Mouse (Mus musculus) MEL (cell line): Measurements from ENCODE around the gene Kcnn3. TPM values are rescaled to one million over a fixed set of nuclear protein-coding genes. Genes with fewer than 3 reads are reported as not detected.
A peak's percentile ranks its signal among the peaks of the same experiment; 100 is the strongest.

Experiments
- DNase-seq: peaks from one replicate; pipeline ENCODE4 v3.0.0; 2011; ENCODE audit warnings: low read depth, low spot score
- H3K27ac ChIP-seq: 2 replicates; pipeline ENCODE4 v1.5.1; 2012; ENCODE audit warnings: low read depth, mild to moderate bottlenecking, control low read depth, low read length, moderate library complexity; ENCODE audit not compliant: control insufficient read depth
- H3K27me3 ChIP-seq, 2 experiments: fragments of 150-350 bp in 1 of 2; sonication (generic) in 1 of 2; 2 replicates each; pipeline ENCODE4 v1.6.1; 2012; ENCODE audit warnings: low read length in 2 of 2, mild to moderate bottlenecking in 2 of 2, improper control_type of control experiment in 1 of 2, moderate library complexity in 1 of 2; ENCODE audit not compliant: insufficient read depth in 2 of 2, control insufficient read depth in 1 of 2
- H3K36me3 ChIP-seq, 2 experiments: 2 replicates each; pipeline ENCODE4 v1.6.1; 2012 to 2014; ENCODE audit warnings: low read length in 2 of 2, improper control_type of control experiment in 1 of 2, inconsistent platforms in 1 of 2, mild to moderate bottlenecking in 1 of 2; ENCODE audit not compliant: insufficient read depth in 2 of 2, control insufficient read depth in 1 of 2
- H3K4me1 ChIP-seq, 2 experiments: fragments of 150-350 bp in 1 of 2; sonication (generic) in 1 of 2; 2 replicates each; pipeline ENCODE4 v1.6.1; 2012; ENCODE audit warnings: low read length in 2 of 2, improper control_type of control experiment in 1 of 2, mild to moderate bottlenecking in 1 of 2; ENCODE audit not compliant: insufficient read depth in 2 of 2, control insufficient read depth in 1 of 2
- H3K4me3 ChIP-seq, 2 experiments: fragments of 150-350 bp in 1 of 2; sonication (generic) in 1 of 2; 2 replicates each; pipeline ENCODE4 v1.5.1; 2012; ENCODE audit warnings: low read depth in 2 of 2, low read length in 2 of 2, mild to moderate bottlenecking in 2 of 2, moderate library complexity in 2 of 2, control low read depth in 1 of 2, improper control_type of control experiment in 1 of 2; ENCODE audit not compliant: control insufficient read depth in 1 of 2, insufficient read depth in 1 of 2
- H3K79me2 ChIP-seq: 2 replicates; pipeline ENCODE4 v1.6.1; 2012; ENCODE audit warnings: mild to moderate bottlenecking, low read length, moderate library complexity; ENCODE audit not compliant: control insufficient read depth, poor library complexity, insufficient read depth
- H3K9ac ChIP-seq: 2 replicates; pipeline ENCODE4 v1.6.1; 2012; ENCODE audit warnings: low read depth, mild to moderate bottlenecking, control low read depth, low read length, moderate library complexity; ENCODE audit not compliant: control insufficient read depth, poor library complexity, severe bottlenecking
- H3K9me3 ChIP-seq: fragments of 150-350 bp; sonication (generic); replicated peaks from 2 replicates; pipeline ENCODE4 v1.6.1; 2012; ENCODE audit warnings: mild to moderate bottlenecking, low read length, improper control_type of control experiment, moderate library complexity; ENCODE audit not compliant: insufficient read depth
- CTCF ChIP-seq, 3 experiments: IDR thresholded peaks in 2 of 3; conservative IDR thresholded peaks in 1 of 3; 2 replicates each; pipeline ENCODE4 v1.5.1; 2011 to 2012; ENCODE audit warnings: low read length in 3 of 3, low read depth in 2 of 3, mild to moderate bottlenecking in 2 of 3, improper control_type of control experiment in 1 of 3, inconsistent platforms in 1 of 3, mixed read lengths in 1 of 3, moderate library complexity in 1 of 3; ENCODE audit not compliant: control insufficient read depth in 1 of 3, insufficient read depth in 1 of 3, poor library complexity in 1 of 3, severe bottlenecking in 1 of 3
- EP300 ChIP-seq, 2 experiments: IDR thresholded peaks; 2 replicates each; pipeline ENCODE4 v1.6.1; 2011; ENCODE audit warnings: improper control_type of control experiment in 2 of 2, low read length in 2 of 2, low read depth in 1 of 2, mild to moderate bottlenecking in 1 of 2
- GABPA ChIP-seq: IDR thresholded peaks from 2 replicates; pipeline ENCODE4 v1.6.1; 2012; ENCODE audit warnings: low read depth, mild to moderate bottlenecking, inconsistent platforms, low read length, improper control_type of control experiment, moderate library complexity
- JUND ChIP-seq: IDR thresholded peaks from 2 replicates; pipeline ENCODE4 v1.6.1; 2011; ENCODE audit warnings: low read depth, mild to moderate bottlenecking, improper control_type of control experiment, low read length
- MAX ChIP-seq: IDR thresholded peaks from 2 replicates; pipeline ENCODE4 v1.6.1; 2011; ENCODE audit warnings: low read length, improper control_type of control experiment
- MXI1 ChIP-seq: IDR thresholded peaks from 2 replicates; pipeline ENCODE4 v1.6.1; 2011; ENCODE audit warnings: mild to moderate bottlenecking, low read depth, low read length, improper control_type of control experiment
- POLR2AphosphoS5 ChIP-seq: IDR thresholded peaks from 2 replicates; pipeline ENCODE4 v1.6.1; 2012; ENCODE audit warnings: low read depth, borderline replicate concordance, mild to moderate bottlenecking, inconsistent platforms, low read length, moderate library complexity, mixed read lengths
- RAD21 ChIP-seq: IDR thresholded peaks from 2 replicates; pipeline ENCODE4 v1.6.1; 2011; ENCODE audit warnings: mild to moderate bottlenecking, low read depth, low read length, improper control_type of control experiment
- SMC3 ChIP-seq: IDR thresholded peaks from 2 replicates; pipeline ENCODE4 v1.6.1; 2011; ENCODE audit warnings: low read depth, low read length, improper control_type of control experiment
- UBTF ChIP-seq: IDR thresholded peaks from 2 replicates; pipeline ENCODE4 v1.6.1; 2012; ENCODE audit warnings: low read depth, mild to moderate bottlenecking, inconsistent platforms, low read length, improper control_type of control experiment, moderate library complexity, borderline replicate concordance; ENCODE audit not compliant: insufficient read depth
- USF1 ChIP-seq: IDR thresholded peaks from 2 replicates; pipeline ENCODE4 v1.6.1; 2014; ENCODE audit warnings: low read depth, mild to moderate bottlenecking, inconsistent platforms, low read length, improper control_type of control experiment, moderate library complexity
- polyA plus RNA-seq, 2 experiments: library from polyadenylated mRNA; stranded (reverse) in 1 of 2; unstranded in 1 of 2; fragments of >175 nt in 1 of 2; fragments of >200 nt in 1 of 2; gene quantifications; 2 replicates each; pipeline versions ENCODE4 v1.2.1 to v1.2.4; 2012; ENCODE audit warnings: low replicate concordance in 2 of 2, low read depth in 1 of 2; ENCODE audit not compliant: insufficient read length in 2 of 2, insufficient read depth in 1 of 2, missing spikeins in 1 of 2
- total RNA-seq: library from RNA; depleted of rRNA; stranded (reverse); fragments of 300-350 nt; gene quantifications from 2 replicates; pipeline ENCODE4 v1.2.3, GENCODE M21; 2012

The Kcnn3 gene
- total and polyA plus RNA-seq, 3 experiments = 0.04 TPM; not detected in 2

GRCm38 (mm10) chr3:89494630-89495029, 25.3 kb upstream of the Kcnn3 start:
- Histone ChIP-seq H3K4me3 (no peak overlapping the region), H3K9me3 (no peaks in the 10 kb centered on the region), H3K27me3 (peaks cover 3 to 13% of the 10 kb centered on the region in 2 experiments; a peak in 3 of 4 replicates)

GRCm38 (mm10) chr3:89496366-89496765, 23.6 kb upstream of the Kcnn3 start:
- Histone ChIP-seq H3K9me3 (no peaks in the 10 kb centered on the region), H3K27me3 (peaks cover 3 to 11% of the 10 kb centered on the region in 2 experiments; a peak in 3 of 4 replicates), H3K9ac (no peak overlapping the region), H3K27ac (no peak overlapping the region), H3K4me1 (no peaks in the 10 kb centered on the region), H3K4me3 (no peak overlapping the region), H3K36me3 (no peaks in the 10 kb centered on the region), H3K79me2 (no peaks in the 10 kb centered on the region)
- peak; percentile 16 for TF ChIP-seq RAD21
- peak in 2 of 3 experiments; percentile 28 to 44; a peak in 3 of 6 replicates for TF ChIP-seq CTCF (IDR thresholded peaks at IDR 0.05 in 2 of 3, conservative IDR thresholded peaks at IDR 0.05 in 1 of 3; ENCODE audit: control insufficient read depth in 1 of 3, insufficient read depth in 1 of 3, low read depth in 2 of 3, low read length in 3 of 3, poor library complexity in 1 of 3, severe bottlenecking in 1 of 3)
- TF ChIP-seq POLR2AphosphoS5 = no peak
- no peak for TF ChIP-seq JUND
- TF ChIP-seq SMC3 = peak; percentile 12; the same call in 1 of the 2 replicates
- no peak for DNase-seq

More at GRCm38 (mm10) chr3:89494630-89495029, 25.3 kb upstream of the Kcnn3 start:
- Histone ChIP-seq H3K9ac (no peak overlapping the region), H3K4me1 (no peaks in the 10 kb centered on the region), H3K79me2 (no peaks in the 10 kb centered on the region)
- TF ChIP-seq RAD21 (peak; percentile 14), GABPA (no peak), CTCF (IDR thresholded peaks at IDR 0.05 in 2 of 3, conservative IDR thresholded peaks at IDR 0.05 in 1 of 3; ENCODE audit: control insufficient read depth in 1 of 3, insufficient read depth in 1 of 3, low read depth in 2 of 3, low read length in 3 of 3, poor library complexity in 1 of 3, severe bottlenecking in 1 of 3) (peak; percentile 41 to 52 (median 42)), UBTF (no peak), SMC3 (peak; percentile 23; the same call in 1 of the 2 replicates)
- TF ChIP-seq, all 39 proteins: peak for 3
- Histone ChIP-seq H3K27ac (no peak overlapping the region), H3K36me3 (no peaks in the 10 kb centered on the region)
- DNase-seq = no peak

- Histone ChIP-seq H3K4me3 (no peak overlapping the region), H3K9me3 (no peaks in the 10 kb centered on the region), H3K27ac (no peak overlapping the region), H3K4me1 (no peaks in the 10 kb centered on the region), H3K27me3 (peaks cover 10 to 18% of the 10 kb centered on the region in 2 experiments), H3K36me3 (no peaks in the 10 kb centered on the region), H3K79me2 (no peaks in the 10 kb centered on the region), H3K9ac (no peak overlapping the region)
- peak; percentile 43 for DNase-seq
- peak; percentile 64; the same call in 1 of the 2 replicates for TF ChIP-seq MAX
- TF ChIP-seq EP300 (IDR thresholded peaks at IDR 0.05; ENCODE audit: low read depth in 1 of 2, low read length in 2 of 2) = no peak
- TF ChIP-seq MXI1 = peak; percentile 44; the same call in 1 of the 2 replicates
- peak; percentile 50; the same call in 1 of the 2 replicates for TF ChIP-seq USF1
These were observed 20.3 kb upstream of the Kcnn3 start for GRCm38 (mm10) chr3:89499696-89500095.
